Mouse (Mus musculus) thymus, postnatal 36 days (tissue): Measurements from ENCODE around the gene Slc45a1.
"Not testable (repeated sequence)": the region's sequence is repeated elsewhere in the genome, so short reads cannot be mapped to it uniquely, and the experiment has no call there.

Experiments used
- DNase-seq, 2 experiments: peaks; one replicate each; pipeline ENCODE4 v3.0.0; 2022; ENCODE audit warnings: mixed read lengths in 2 of 2

The Slc45a1 gene

GRCm38 (mm10) chr4:150601489-150601888, 50.5 kb downstream of the Slc45a1 start:
- no peak for DNase-seq

- DNase-seq: not testable (repeated sequence)
Observed at GRCm38 (mm10) chr4:150600503-150600902, 51.5 kb downstream of the Slc45a1 start.

GRCm38 (mm10) chr4:150599119-150599992, 52.6 kb downstream of the Slc45a1 start:
- no peak for DNase-seq

GRCm38 (mm10) chr4:150598686-150599085, 53.3 kb downstream of the Slc45a1 start:
- no peak for DNase-seq

- DNase-seq: no peak
Observed at GRCm38 (mm10) chr4:150595991-150596390, 56.0 kb downstream of the Slc45a1 start.

GRCm38 (mm10) chr4:150595071-150595470, 56.9 kb downstream of the Slc45a1 start:
- no peak for DNase-seq

GRCm38 (mm10) chr4:150594298-150594829, 57.6 kb downstream of the Slc45a1 start:
- DNase-seq: no peak

GRCm38 (mm10) chr4:150593473-150594217, 58.3 kb downstream of the Slc45a1 start:
- no peak for DNase-seq

GRCm38 (mm10) chr4:150592087-150592486, 59.9 kb downstream of the Slc45a1 start:
- no peak for DNase-seq

- no peak for DNase-seq
Observed at GRCm38 (mm10) chr4:150591602-150592001, 60.4 kb downstream of the Slc45a1 start.

GRCm38 (mm10) chr4:150590621-150591282, 61.2 kb downstream of the Slc45a1 start:
- no peak for DNase-seq

- DNase-seq: no peak
Observed at GRCm38 (mm10) chr4:150588300-150588621, 63.7 kb downstream of the Slc45a1 start.

GRCm38 (mm10) chr4:150587597-150588299, 64.2 kb downstream of the Slc45a1 start:
- DNase-seq: no peak

GRCm38 (mm10) chr4:150586275-150586674, 65.7 kb downstream of the Slc45a1 start:
- no peak for DNase-seq

GRCm38 (mm10) chr4:150585800-150586199, 66.2 kb downstream of the Slc45a1 start:
- no peak for DNase-seq

- DNase-seq: no peak
Observed at GRCm38 (mm10) chr4:150583777-150584135, 68.2 kb downstream of the Slc45a1 start.

GRCm38 (mm10) chr4:150582966-150583776, 68.8 kb downstream of the Slc45a1 start:
- DNase-seq: peak in 1 of 2 experiments; percentile 18

- DNase-seq: no peak
Observed at GRCm38 (mm10) chr4:150581931-150582723, 69.8 kb downstream of the Slc45a1 start.
